Mouse (Mus musculus) retina, embryonic 14.5 days (tissue): Measurements from ENCODE around the gene Nfix.

Source experiments
- DNase-seq: peaks from one replicate; pipeline ENCODE4 v3.0.0-alpha.2; 2015; ENCODE audit warnings: low spot score

Gene Nfix

GRCm38 (mm10) chr8:84797971-84798370 lies 2.2 kb downstream of the Nfix start:
- DNase-seq, result no peak

GRCm38 (mm10) chr8:84797256-84797797 lies 2.8 kb downstream of the Nfix start:
- no peak for DNase-seq

GRCm38 (mm10) chr8:84794486-84794885 lies 5.7 kb downstream of the Nfix start:
- DNase-seq, result no peak

- no peak for DNase-seq
Observed at GRCm38 (mm10) chr8:84793791-84794485, 6.2 kb downstream of the Nfix start.

- no peak for DNase-seq
Observed at GRCm38 (mm10) chr8:84793134-84793533, 7.0 kb downstream of the Nfix start.

- DNase-seq, result no peak
Observed at GRCm38 (mm10) chr8:84792429-84792947, 7.7 kb downstream of the Nfix start.

- no peak for DNase-seq
Observed at GRCm38 (mm10) chr8:84790537-84790936, 9.6 kb downstream of the Nfix start.

- DNase-seq, result no peak
Observed at GRCm38 (mm10) chr8:84789855-84790486, 10.2 kb downstream of the Nfix start.

- no peak for DNase-seq
Observed at GRCm38 (mm10) chr8:84789345-84789744, 10.8 kb downstream of the Nfix start.

GRCm38 (mm10) chr8:84788896-84789295 lies 11.2 kb downstream of the Nfix start:
- no peak for DNase-seq

GRCm38 (mm10) chr8:84787523-84788302 lies 12.4 kb downstream of the Nfix start:
- DNase-seq, result no peak

GRCm38 (mm10) chr8:84786801-84787467 lies 13.2 kb downstream of the Nfix start:
- DNase-seq, result no peak

- no peak for DNase-seq
Observed at GRCm38 (mm10) chr8:84785756-84786677, 14.1 kb downstream of the Nfix start.

- DNase-seq, result no peak
Observed at GRCm38 (mm10) chr8:84785506-84785755, 14.7 kb downstream of the Nfix start.

- DNase-seq, result no peak
Observed at GRCm38 (mm10) chr8:84784681-84785505, 15.3 kb downstream of the Nfix start.

- no peak for DNase-seq
Observed at GRCm38 (mm10) chr8:84783919-84784581, 16.1 kb downstream of the Nfix start.

- no peak for DNase-seq
Observed at GRCm38 (mm10) chr8:84783198-84783918, 16.8 kb downstream of the Nfix start.

- no peak for DNase-seq
Observed at GRCm38 (mm10) chr8:84782680-84783079, 17.5 kb downstream of the Nfix start.
